Mouse (Mus musculus) mesoderm, embryonic 11.5 days (tissue): Measurements from ENCODE around the gene Map3k19.
A peak's percentile ranks its signal among the peaks of the same experiment; 100 is the strongest.

Source experiments
- DNase-seq: peaks from one replicate; pipeline ENCODE4 v3.0.0-alpha.2; 2012; ENCODE audit warnings: low read depth, low spot score

The Map3k19 gene

DNA sequence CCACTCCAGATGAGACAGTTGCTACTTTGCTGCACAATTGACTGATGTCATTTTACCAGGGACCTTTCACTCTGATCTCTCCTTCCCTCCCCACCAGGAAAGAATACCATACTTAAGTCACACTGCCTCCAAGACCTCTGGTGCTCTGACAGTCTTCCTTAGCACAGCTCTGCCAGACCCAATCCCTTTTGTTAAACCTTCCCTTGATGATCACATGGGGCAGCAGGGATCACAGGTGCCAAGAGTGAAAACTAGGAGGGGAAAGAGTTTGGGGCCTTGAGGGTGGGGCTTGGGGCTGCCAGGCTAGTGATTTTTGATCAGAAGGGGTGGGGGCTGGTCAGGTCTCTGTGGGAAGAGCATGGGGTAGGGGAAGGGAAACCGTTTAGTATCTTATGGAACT is 58.1 kb downstream of the Map3k19 start:
- DNase-seq = no peak

DNA sequence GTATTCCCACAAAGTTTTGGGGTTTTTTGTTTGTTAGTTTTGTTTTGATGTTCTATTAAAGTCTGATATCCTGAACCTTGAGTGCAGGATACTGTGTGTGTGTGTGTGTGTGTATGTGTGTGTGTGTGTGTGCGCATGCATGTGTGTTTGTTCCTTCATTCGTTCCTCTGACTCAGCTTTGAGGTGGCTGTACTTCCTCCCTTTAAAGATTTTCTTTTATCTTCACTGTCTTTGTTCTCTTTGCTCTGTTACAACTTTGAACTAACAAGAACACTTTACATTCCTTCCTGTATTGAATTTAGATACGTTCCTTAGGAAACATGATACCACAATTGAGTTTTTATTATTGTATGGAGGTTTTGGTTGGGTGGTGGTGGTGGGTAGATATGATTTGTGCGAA is 58.5 kb downstream of the Map3k19 start:
- DNase-seq = no peak

- DNase-seq = no peak
These were observed 59.6 kb downstream of the Map3k19 start for GRCm38 (mm10) chr1:127795087-127795769.

GRCm38 (mm10) chr1:127793459-127793858 is 61.4 kb downstream of the Map3k19 start:
- no peak for DNase-seq

GRCm38 (mm10) chr1:127788943-127789342 is 65.9 kb downstream of the Map3k19 start:
- no peak for DNase-seq

GRCm38 (mm10) chr1:127785882-127786281 is 68.9 kb downstream of the Map3k19 start:
- no peak for DNase-seq

GRCm38 (mm10) chr1:127783862-127784261 is 71.0 kb downstream of the Map3k19 start:
- DNase-seq = no peak

DNA sequence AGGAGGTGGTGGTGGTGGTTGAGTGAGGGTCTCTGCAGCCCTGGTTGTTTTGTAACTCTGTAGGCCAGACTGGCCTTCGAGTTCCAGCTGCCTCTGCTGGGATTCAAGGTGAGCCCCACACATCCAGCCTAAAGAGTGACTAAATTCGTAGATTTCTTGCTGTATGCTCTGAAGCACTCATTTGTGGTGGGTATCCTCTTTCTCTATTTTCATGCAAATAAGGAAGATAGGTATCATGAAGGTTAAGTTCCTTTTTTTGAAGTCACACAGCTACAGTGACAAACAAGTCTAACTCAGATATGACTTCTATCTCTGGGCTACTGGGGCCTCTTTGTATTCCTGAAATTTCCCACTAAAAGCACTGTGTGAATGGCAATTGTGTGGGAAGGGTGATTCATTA is 74.0 kb downstream of the Map3k19 start:
- no peak for DNase-seq

GRCm38 (mm10) chr1:127780142-127780541 is 74.7 kb downstream of the Map3k19 start:
- no peak for DNase-seq

- DNase-seq = no peak
These were observed 76.2 kb downstream of the Map3k19 start for GRCm38 (mm10) chr1:127778611-127779010.

GRCm38 (mm10) chr1:127776246-127776645 is 78.6 kb downstream of the Map3k19 start:
- DNase-seq = no peak

- DNase-seq = no peak
These were observed 79.6 kb downstream of the Map3k19 start for GRCm38 (mm10) chr1:127775206-127775720.

DNA sequence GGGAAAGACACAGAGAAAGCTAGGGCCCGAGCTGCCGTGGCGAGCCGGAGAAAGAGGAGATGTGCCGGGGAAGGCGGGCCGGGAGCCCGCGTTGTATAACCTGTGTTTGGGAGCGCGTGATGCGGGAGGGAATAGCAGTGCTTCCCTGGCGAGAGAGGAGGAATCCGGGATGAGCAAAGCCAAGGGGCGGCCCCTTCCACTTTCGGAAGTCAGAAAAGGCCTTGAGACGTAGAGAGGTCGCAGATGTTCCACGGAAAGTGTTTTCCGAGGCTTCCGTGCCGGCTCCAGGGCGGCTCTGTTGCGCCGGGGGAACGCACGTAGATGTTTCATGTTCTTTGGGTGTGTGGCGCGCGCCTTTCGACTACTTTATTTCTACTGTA is 80.3 kb downstream of the Map3k19 start:
- DNase-seq = no peak

DNA sequence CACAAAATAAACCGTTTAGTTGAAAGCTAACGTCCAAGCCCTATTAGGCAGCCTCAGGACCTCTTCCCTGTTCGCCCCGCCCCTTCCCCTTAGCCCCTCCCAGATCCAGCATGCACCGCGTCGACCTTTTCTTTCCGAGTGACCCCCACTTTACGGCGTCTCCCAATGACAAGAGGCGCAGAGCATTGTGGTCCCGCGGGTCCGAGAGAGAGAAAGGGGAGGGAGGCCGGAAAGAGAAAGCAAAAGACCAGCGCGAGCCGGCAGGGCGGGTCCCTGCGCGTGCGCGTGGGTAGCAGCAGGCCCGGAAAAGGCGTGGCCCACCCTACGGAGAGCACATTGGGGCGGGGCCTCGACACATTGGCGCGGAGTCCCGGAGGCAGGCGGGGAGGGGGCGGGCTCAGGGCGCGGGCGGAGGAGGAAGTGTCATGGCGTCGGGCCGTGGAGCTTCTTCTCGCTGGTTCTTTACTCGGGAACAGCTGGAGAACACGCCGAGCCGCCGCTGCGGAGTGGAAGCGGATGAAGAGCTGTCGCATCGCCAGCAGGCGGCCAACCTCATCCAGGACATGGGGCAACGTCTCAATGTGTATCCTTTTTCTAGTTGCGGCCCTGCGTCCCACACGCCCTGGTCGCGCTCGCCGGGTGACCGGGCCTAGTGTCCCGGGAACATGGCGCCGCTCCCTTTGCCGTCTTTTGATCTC is 80.9 kb downstream of the Map3k19 start, which contains the start of gene Ccnt2:
Gene Ccnt2 (plus strand): TSS at position 362 of the 698 bp plus-strand sequence.
- DNase-seq = peak; percentile 100

GRCm38 (mm10) chr1:127773198-127773802 is 81.5 kb downstream of the Map3k19 start:
- no peak for DNase-seq

- DNase-seq = no peak
These were observed 88.1 kb downstream of the Map3k19 start for GRCm38 (mm10) chr1:127766741-127767140.

- DNase-seq = peak; percentile 23
These were observed 89.4 kb downstream of the Map3k19 start for GRCm38 (mm10) chr1:127765468-127765867.
